Comparison of ENCODE assay signal across 13 mouse cellular contexts in the genomic region with DNA sequence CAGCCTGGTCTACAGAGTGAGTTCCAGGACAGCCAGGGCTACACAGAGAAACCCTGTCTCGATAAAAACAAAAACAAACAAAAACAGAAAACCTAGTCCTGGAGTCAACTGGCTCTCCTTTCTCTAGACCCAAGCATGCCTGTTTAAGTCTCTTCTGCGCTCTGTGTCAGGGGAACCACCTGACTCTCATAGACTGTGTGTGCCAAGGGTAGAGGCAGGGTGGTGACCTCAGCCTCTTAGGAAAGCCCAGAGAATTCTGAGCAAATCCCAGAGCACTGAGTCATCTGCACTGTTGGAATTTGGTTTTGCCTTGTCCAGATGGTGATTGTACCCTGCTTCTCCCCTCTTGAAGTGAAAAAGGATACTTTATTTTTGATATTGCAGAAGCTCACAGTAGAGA. TPM values are rescaled to one million over a fixed set of nuclear protein-coding genes. Genes with fewer than 3 reads are reported as not detected.
DNase-seq lines count a peak whose midpoint lies in the region; ATAC-seq and TF ChIP-seq lines count a peak whose summit lies in the region.
"Had no signal": no experiment of that assay in that cellular context is flagged by ENCODE, and none has a peak within 500 bp of the region (broad histone marks: within the 10 kb centered on the region; RNA-seq: fewer than 3 reads in every experiment).

No protein-coding gene starts in this region.

- H3K9ac ChIP-seq in heart, embryonic 11.5 days (ENCODE audit: low read depth, low read length): no peak overlapping the region
- no peak overlapping the region; the same call in 1 of the 2 replicates for H3K9ac ChIP-seq in heart, embryonic 16.5 days (ENCODE audit: low read length)
- H3K9ac ChIP-seq: embryonic facial prominence, embryonic 15.5 days; liver, embryonic 15.5 days; midbrain, embryonic 13.5 days had no signal

- peak; percentile 60 to 69 for DNase-seq in heart, adult 9 months (ENCODE audit: low spot score in 2 of 2)
- peak; percentile 80 for DNase-seq in adrenal gland, adult 8-10 months
- DNase-seq in T-cell, adult 2 months (ENCODE audit: low spot score): no peak
- no peak for DNase-seq in spleen, postnatal 4 days (ENCODE audit: low spot score in 2 of 2)

- no peak overlapping the region for H3K27ac ChIP-seq in heart, embryonic 11.5 days (ENCODE audit: low read depth, low read length)
- no peak overlapping the region for H3K27ac ChIP-seq in heart, embryonic 16.5 days (ENCODE audit: low read length)
- H3K27ac ChIP-seq: embryonic facial prominence, embryonic 15.5 days; liver, embryonic 15.5 days; midbrain, embryonic 13.5 days had no signal

- 77% methylated on average over 2 of the region's 2 CpGs for WGBS in heart, embryonic 11.5 days (ENCODE audit: insufficient replicate concordance)
- WGBS in heart, embryonic 16.5 days: 71% methylated on average over 2 of the region's 2 CpGs

- no peaks in the 10 kb centered on the region for H3K9me3 ChIP-seq in heart, embryonic 11.5 days (replicated peaks; ENCODE audit: control insufficient read depth, low read length)
- no peaks in the 10 kb centered on the region for H3K9me3 ChIP-seq in heart, embryonic 16.5 days (replicated peaks; ENCODE audit: control insufficient read depth, low read length)
- H3K9me3 ChIP-seq: embryonic facial prominence, embryonic 15.5 days; liver, embryonic 15.5 days; midbrain, embryonic 13.5 days had no signal

- ATAC-seq in heart, embryonic 11.5 days (replicated peaks; ENCODE audit: insufficient number of reproducible peaks, low FRiP score, low TSS enrichment): no peak
- peak; percentile 52; the same call in 1 of the 2 replicates for ATAC-seq in heart, embryonic 16.5 days (replicated peaks; ENCODE audit: extremely low read depth, insufficient read depth, low FRiP score)
- no peak for ATAC-seq in frontal cortex, adult (ENCODE audit: low TSS enrichment)
- ATAC-seq: forebrain, embryonic 14.5 days; hindbrain, embryonic 16.5 days; midbrain, embryonic 13.5 days had no signal

- no peaks in the 10 kb centered on the region for H3K27me3 ChIP-seq in heart, embryonic 11.5 days (ENCODE audit: control insufficient read depth, insufficient read depth, low read length)
- H3K27me3 ChIP-seq in heart, embryonic 16.5 days (ENCODE audit: control insufficient read depth, insufficient read depth, low read length): no peaks in the 10 kb centered on the region
- H3K27me3 ChIP-seq in myocyte (ENCODE audit: control insufficient read depth, insufficient read depth, insufficient read length): no peaks in the 10 kb centered on the region
- H3K27me3 ChIP-seq: embryonic facial prominence, embryonic 15.5 days; liver, embryonic 15.5 days; midbrain, embryonic 13.5 days had no signal

- H3K36me3 ChIP-seq in heart, embryonic 11.5 days (ENCODE audit: control insufficient read depth, insufficient read depth, low read length): no peaks in the 10 kb centered on the region; the same call in 1 of the 2 replicates
- peaks cover 7% of the 10 kb centered on the region; the same call in 1 of the 2 replicates for H3K36me3 ChIP-seq in heart, embryonic 16.5 days (ENCODE audit: control insufficient read depth, insufficient read depth)
- no peaks in the 10 kb centered on the region for H3K36me3 ChIP-seq in myocyte (ENCODE audit: control insufficient read depth, insufficient read depth)

- no peaks in the 10 kb centered on the region for H3K79me2 ChIP-seq in myocyte (ENCODE audit: control insufficient read depth, insufficient read depth)

- H3K4me1 ChIP-seq in heart, embryonic 11.5 days (ENCODE audit: control insufficient read depth, insufficient read depth, low read length): 0 out of 2 replicates have a peak, but pooled peaks cover 8% of the 10 kb centered on the region
- H3K4me1 ChIP-seq in heart, embryonic 16.5 days (ENCODE audit: control insufficient read depth, insufficient read depth, low read length): peaks cover 16% of the 10 kb centered on the region

- no peak for TF ChIP-seq POLR2A in myocyte (IDR thresholded peaks at IDR 0.05; ENCODE audit: insufficient read length, low read depth)

- no peak overlapping the region for H3K4me2 ChIP-seq in heart, embryonic 11.5 days
- no peak overlapping the region for H3K4me2 ChIP-seq in heart, embryonic 16.5 days (ENCODE audit: low read depth, low read length)
- peak overlapping the region; percentile 57 for H3K4me2 ChIP-seq in myocyte (ENCODE audit: low read depth)
- H3K4me2 ChIP-seq: embryonic facial prominence, embryonic 15.5 days; liver, embryonic 15.5 days; midbrain, embryonic 13.5 days had no signal

- H3K4me3 ChIP-seq in heart, embryonic 11.5 days (ENCODE audit: low read depth, low read length): no peak overlapping the region
- H3K4me3 ChIP-seq in heart, embryonic 16.5 days (ENCODE audit: low read length): no peak overlapping the region
- H3K4me3 ChIP-seq in myocyte: no peak overlapping the region
- H3K4me3 ChIP-seq: embryonic facial prominence, embryonic 15.5 days; liver, embryonic 15.5 days; midbrain, embryonic 13.5 days had no signal

- H3ac ChIP-seq in myocyte (ENCODE audit: control insufficient read depth, insufficient read length): no peak overlapping the region

TF ChIP-seq in myocyte, 11 proteins besides CTCF, POLR2A, EP300 and RAD21:
- TF ChIP-seq CEBPB (IDR thresholded peaks at IDR 0.05; ENCODE audit: insufficient read depth, poor library complexity, severe bottlenecking) (peak; percentile 56; the same call in 1 of the 2 replicates), TCF3 (IDR thresholded peaks at IDR 0.05; ENCODE audit: insufficient read length, low read depth) (no peak), TCF12 (IDR thresholded peaks at IDR 0.05; ENCODE audit: insufficient read depth, poor library complexity, severe bottlenecking) (no peak), POLR2AphosphoS2 (IDR thresholded peaks at IDR 0.05; ENCODE audit: insufficient read length, low read depth) (no peak), MYOD1 (IDR thresholded peaks at IDR 0.05; ENCODE audit: control insufficient read depth in 1 of 3, insufficient read length in 2 of 3, low read depth in 2 of 3) (no peak), USF1 (IDR thresholded peaks at IDR 0.05; ENCODE audit: low read depth) (peak; percentile 68), SRF (IDR thresholded peaks at IDR 0.05; ENCODE audit: control insufficient read depth, insufficient read length, low read depth) (no peak)

RNA-seq across cellular contexts. Expression of a gene that starts 7.1 kb away (rescaled TPM):
- 7.9 and 8.5 TPM in 2 replicates for polyA plus RNA-seq in heart, embryonic 11.5 days (2014; fragmentation: Nextera tagmentation; extraction: Ambion mirVana)
- 10 to 100 TPM; 17.9 to 79.8 (median 27.3) TPM for total RNA-seq in adrenal gland, adult 8-10 months (2022)
- 12.2 and 12.8 TPM in 2 replicates for polyA plus RNA-seq in heart, embryonic 16.5 days (2015; fragmentation: Nextera tagmentation; extraction: Ambion mirVana)
- polyA plus RNA-seq in myocyte (2012; fragmentation: generic; extraction: Trizol): 9.5 TPM

RNA-seq across cellular contexts. Expression of a gene that starts 8.0 kb away (rescaled TPM):
- 5.1 and 5.3 TPM in 2 replicates for polyA plus RNA-seq in heart, embryonic 11.5 days (2014; fragmentation: Nextera tagmentation; extraction: Ambion mirVana)
- 1 to 10 TPM; 4.2 to 5.5 (median 5.0) TPM for total RNA-seq in adrenal gland, adult 8-10 months (2022)
- polyA plus RNA-seq in heart, embryonic 16.5 days (2015; fragmentation: Nextera tagmentation; extraction: Ambion mirVana): 5.1 and 5.6 TPM in 2 replicates
- 3.0 TPM for polyA plus RNA-seq in myocyte (2012; fragmentation: generic; extraction: Trizol)

Comparison
In these comparisons a context has a peak if more than half of its experiments do, and no peak if none do; other contexts are left out.
1. DNase-seq: peak in heart, adult 9 months (2 of 2) and adrenal gland, adult 8-10 months (single experiment); none in T-cell, adult 2 months (single experiment) and spleen, postnatal 4 days (0 of 2).